Mouse (Mus musculus): ENCODE data around the gene Procr. TPM values are rescaled to one million over a fixed set of nuclear protein-coding genes. Genes with fewer than 3 reads are reported as not detected.

Gene Procr
- total RNA-seq, 1 experiment from 2014 or later = 3.4 TPM

DNA sequence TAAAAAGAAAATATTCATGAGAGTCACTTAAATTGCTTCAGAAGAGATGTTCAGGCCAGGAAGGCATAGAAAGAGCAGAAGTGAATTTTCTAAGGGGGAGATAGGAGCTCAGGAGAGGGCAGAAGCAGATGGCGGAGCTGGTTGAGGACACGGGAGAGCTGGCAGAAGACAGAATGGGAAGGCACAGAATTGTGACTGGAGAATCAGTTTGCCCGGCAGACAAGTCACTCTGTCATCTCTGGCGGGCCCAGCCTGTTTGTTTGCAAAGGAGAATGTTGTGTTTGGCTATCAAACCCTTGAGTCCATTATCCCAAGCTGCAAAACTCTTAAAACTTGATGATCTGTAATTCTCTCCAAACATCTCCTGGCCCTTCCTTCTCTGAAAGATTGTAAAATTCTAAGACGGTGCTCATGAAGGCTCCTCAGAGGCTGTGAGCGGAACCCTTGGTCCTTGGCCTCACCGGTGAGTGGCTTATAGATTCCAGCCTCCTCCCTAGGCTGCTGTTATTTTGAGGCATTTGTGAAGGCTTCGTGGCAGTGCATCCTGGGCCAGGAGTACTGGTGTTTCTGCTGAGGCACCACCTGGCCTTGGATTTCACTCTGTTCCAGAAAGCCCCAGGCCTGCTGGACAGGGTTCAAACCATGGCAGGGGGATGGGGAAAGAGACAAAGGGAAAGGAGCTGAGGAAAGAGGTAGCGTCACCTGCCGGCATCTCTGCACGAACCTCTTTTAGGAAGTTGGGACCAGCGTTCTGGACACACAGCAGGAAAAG, 43.9 kb downstream of the Procr start:
- no peak for ATAC-seq (replicated peaks; ENCODE audit: low read depth, poor library complexity, severe bottlenecking)

- no peak for ATAC-seq (replicated peaks; ENCODE audit: low read depth, poor library complexity, severe bottlenecking)
Observed at GRCm38 (mm10) chr2:155798613-155799012, 47.7 kb downstream of the Procr start.

GRCm38 (mm10) chr2:155802761-155803160, 51.8 kb downstream of the Procr start:
- no peak for ATAC-seq (replicated peaks; ENCODE audit: low read depth, poor library complexity, severe bottlenecking)

GRCm38 (mm10) chr2:155804053-155804452, 53.1 kb downstream of the Procr start:
- ATAC-seq (replicated peaks; ENCODE audit: low read depth, poor library complexity, severe bottlenecking) = no peak

Other genes starting within 250 kb of the Procr start
- gene Acss2, start 233.2 kb upstream of the Procr start, total RNA-seq (2017) = 14.9 and 20.4 TPM in 2 replicates
- gene Ggt7, start 232.9 kb upstream of the Procr start, total RNA-seq (2017) = 0.19 TPM in 1 of 2 replicates, not detected in the other
- 18.4 and 22.5 TPM in 2 replicates for gene Gss, start 158.3 kb upstream of the Procr start, total RNA-seq (2017)
- 0.05 TPM in 1 of 2 replicates, not detected in the other for gene Myh7b, start 139.9 kb upstream of the Procr start, total RNA-seq (2017)
- gene Trpc4ap, start 58.7 kb upstream of the Procr start, total RNA-seq (2017) = 73.5 and 77.3 TPM in 2 replicates
- gene Edem2, start 21.6 kb upstream of the Procr start, total RNA-seq (2017) = 27.8 and 36.5 TPM in 2 replicates
- not detected in 2 replicates for gene Gm17581, start 15.3 kb upstream of the Procr start, total RNA-seq (2017)
- gene Mmp24, start 24.2 kb downstream of the Procr start, total RNA-seq (2017) = 0.32 TPM in 1 of 2 replicates, not detected in the other
- gene BC029722, start 68.3 kb downstream of the Procr start, total RNA-seq (2017) = 12.5 and 15.3 TPM in 2 replicates
- 49.4 and 83.3 TPM in 2 replicates for gene Eif6, start 75.8 kb downstream of the Procr start, total RNA-seq (2017)
- gene Fam83c, start 83.7 kb downstream of the Procr start, total RNA-seq (2017) = not detected in 2 replicates
- gene Uqcc1, start 179.2 kb downstream of the Procr start, total RNA-seq (2017) = 58.5 and 105 TPM in 2 replicates
- gene Gm15557, start 189.6 kb downstream of the Procr start, total RNA-seq (2017) = not detected in 2 replicates
- gene Gdf5, start 194.2 kb downstream of the Procr start, total RNA-seq (2017) = not detected in 2 replicates
- 36.6 and 46.4 TPM in 2 replicates for gene Cep250, start 205.3 kb downstream of the Procr start, total RNA-seq (2017)